Mouse (Mus musculus) G1E (cell line): ENCODE measurements around the gene G6pd2. TPM values are rescaled to one million over a fixed set of nuclear protein-coding genes. Genes with fewer than 3 reads are reported as not detected.

Experiments
- ATAC-seq: 2 replicates; pipeline ENCODE4 v1.8.0; 2016; ENCODE audit warnings: mild to moderate bottlenecking; ENCODE audit not compliant: insufficient number of reproducible peaks, poor library complexity, low FRiP score, severe bottlenecking; ENCODE audit errors: extremely low read depth
- DNase-seq: peaks from one replicate; pipeline ENCODE4 v3.0.0; 2012; ENCODE audit warnings: low spot score
- H3K27me3 ChIP-seq: 2 replicates; pipeline ENCODE4 v1.6.1; 2012; ENCODE audit warnings: mild to moderate bottlenecking, low read length, inconsistent platforms; ENCODE audit not compliant: insufficient read depth
- H3K36me3 ChIP-seq: replicated peaks from 2 replicates; pipeline ENCODE3; 2012; ENCODE audit warnings: mild to moderate bottlenecking, inconsistent platforms
- H3K4me1 ChIP-seq: 2 replicates; pipeline ENCODE4 v1.6.1; 2012; ENCODE audit warnings: low read depth, low read length, inconsistent platforms, mixed read lengths; ENCODE audit not compliant: insufficient read depth
- H3K4me3 ChIP-seq: 2 replicates; pipeline ENCODE4 v1.5.1; 2012; ENCODE audit warnings: low read depth, mild to moderate bottlenecking, inconsistent platforms, low read length, moderate library complexity, mixed read lengths
- H3K9me3 ChIP-seq: replicated peaks from 2 replicates; pipeline ENCODE4 v1.6.1; 2012; ENCODE audit warnings: inconsistent platforms
- CTCF ChIP-seq: IDR thresholded peaks from 2 replicates; pipeline ENCODE4 v1.5.1; 2012; ENCODE audit warnings: low read depth, low read length, inconsistent platforms, mixed read lengths
- GATA1 ChIP-seq: IDR thresholded peaks from 2 replicates; pipeline ENCODE4 v1.6.1; 2012; ENCODE audit warnings: borderline replicate concordance, low read length, inconsistent platforms, mixed read lengths
- GATA2 ChIP-seq: IDR thresholded peaks from 2 replicates; pipeline ENCODE4 v1.6.1; 2012; ENCODE audit warnings: low read depth, low read length, inconsistent platforms, borderline replicate concordance
- POLR2AphosphoS5 ChIP-seq: IDR thresholded peaks from 2 replicates; pipeline ENCODE4 v1.6.1; 2012; ENCODE audit warnings: low read depth, low read length, inconsistent platforms; ENCODE audit not compliant: insufficient replicate concordance
- TAL1 ChIP-seq: conservative IDR thresholded peaks from 2 replicates; pipeline ENCODE4 v1.6.1; 2012; ENCODE audit warnings: low read depth, low read length, inconsistent platforms, mixed read lengths
- polyA plus RNA-seq: library from polyadenylated mRNA; stranded (reverse); fragments of >175 nt; gene quantifications from 2 replicates; pipeline ENCODE4 v1.2.3, GENCODE M21; 2012
- total RNA-seq, 2 experiments: library from RNA; stranded (forward) in 1 of 2; stranded (reverse) in 1 of 2; fragments of 200-1000 nt in 1 of 2; fragments of >200 nt in 1 of 2; fragmentation: Nextera tagmentation in 1 of 2; gene quantifications; 2 replicates each; pipeline ENCODE4 v1.2.3; 2014 to 2017

G6pd2 gene
- total RNA-seq (2014; fragmentation: Nextera tagmentation): not detected in 2 replicates
- total RNA-seq (2017): 0.16 TPM in 1 of 2 replicates, not detected in the other
- polyA plus RNA-seq: not detected in 2 replicates

- TF ChIP-seq POLR2AphosphoS5: no peak
- no peak for TF ChIP-seq TAL1
- TF ChIP-seq GATA2: no peak
- no peak within 1 kb of the TSS for H3K4me3 ChIP-seq
- ATAC-seq (no peak), DNase-seq (no peak)
- H3K27me3 ChIP-seq: no peaks in the 10 kb centered on the region
- no peaks in the 10 kb centered on the region for H3K36me3 ChIP-seq
- H3K4me1 ChIP-seq: no peaks in the 10 kb centered on the region
- peaks cover 13% of the 10 kb centered on the region for H3K9me3 ChIP-seq
Measured at GRCm38 (mm10) chr5:61808516-61808915, at the start of gene G6pd2. Gene G6pd2, plus strand, starts transcription at chr5:61808816.

- DNase-seq (no peak), ATAC-seq (no peak)
- Histone ChIP-seq H3K9me3 (no peaks in the 10 kb centered on the region), H3K4me1 (no peaks in the 10 kb centered on the region), H3K36me3 (no peaks in the 10 kb centered on the region), H3K4me3 (no peak overlapping the region), H3K27me3 (no peaks in the 10 kb centered on the region)
- TF ChIP-seq POLR2AphosphoS5 (no peak), TAL1 (no peak), GATA2 (no peak)
Measured at GRCm38 (mm10) chr5:61764214-61764613, 44.4 kb upstream of the G6pd2 start.

GRCm38 (mm10) chr5:61832935-61833551 lies 24.4 kb downstream of the G6pd2 start:
- Histone ChIP-seq H3K27me3 (no peaks in the 10 kb centered on the region), H3K36me3 (no peaks in the 10 kb centered on the region), H3K4me3 (no peak overlapping the region), H3K9me3 (no peaks in the 10 kb centered on the region), H3K4me1 (no peaks in the 10 kb centered on the region)
- DNase-seq (no peak), ATAC-seq (no peak)
- TF ChIP-seq CTCF: no peak
- TF ChIP-seq GATA2: no peak

GRCm38 (mm10) chr5:61843891-61844290 lies 35.3 kb downstream of the G6pd2 start:
- ATAC-seq: no peak
- DNase-seq: no peak
- no peaks in the 10 kb centered on the region for H3K9me3 ChIP-seq
- no peaks in the 10 kb centered on the region for H3K36me3 ChIP-seq
- H3K4me1 ChIP-seq: no peaks in the 10 kb centered on the region
- no peaks in the 10 kb centered on the region for H3K27me3 ChIP-seq
- no peak overlapping the region for H3K4me3 ChIP-seq
- TF ChIP-seq GATA1 (no peak), TAL1 (no peak), CTCF (no peak), POLR2AphosphoS5 (no peak), GATA2 (no peak)
